Mouse (Mus musculus): Measurements from ENCODE around the gene Gm28048.

DNA sequence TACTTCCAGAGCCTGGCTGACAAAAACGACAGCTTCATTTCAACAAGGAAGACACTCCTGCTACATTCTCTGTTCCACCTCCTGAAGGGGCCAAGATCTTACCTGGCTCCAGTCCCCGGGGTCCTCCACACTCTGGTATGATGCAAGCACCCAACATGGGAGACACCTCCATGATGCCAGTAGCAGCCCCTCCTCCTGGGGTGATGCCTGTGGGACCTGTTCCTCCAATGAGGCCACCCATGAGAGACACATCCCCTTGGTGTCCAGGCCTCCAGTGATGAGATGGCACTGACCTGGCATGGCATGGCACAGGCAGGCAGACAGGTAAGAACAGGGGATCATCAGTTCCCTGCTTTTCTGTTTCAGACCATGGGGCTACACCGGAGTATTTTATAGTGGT lies 3.7 kb downstream of the Gm28048 start:
- TF ChIP-seq CTCF (IDR thresholded peaks at IDR 0.05; ENCODE audit: insufficient read depth, low read length) (no peak), POLR2A (IDR thresholded peaks at IDR 0.05; ENCODE audit: borderline replicate concordance, extremely low read depth, low read depth, low read length) (no peak)

Data from lung, adult 2 months (tissue).